Mouse (Mus musculus) hindbrain, embryonic 13.5 days (tissue): ENCODE measurements around the gene Garnl3. TPM values are rescaled to one million over a fixed set of nuclear protein-coding genes. Genes with fewer than 3 reads are reported as not detected.

Experiments used
- polyA plus RNA-seq: library from polyadenylated mRNA; unstranded; fragments of >200 nt; fragmentation: Nextera tagmentation; extraction: Ambion mirVana; gene quantifications from 2 replicates; pipeline ENCODE4 v1.2.1, GENCODE M21; 2015

The Garnl3 gene
- polyA plus RNA-seq, 1 experiment from 2014 or later: 36.6 TPM

Other genes with a start within 250 kb of the Garnl3 start
- gene Rpl12, start 170.1 kb downstream of the Garnl3 start, polyA plus RNA-seq: 92.0 and 108 TPM in 2 replicates
- gene Lrsam1, start 170.0 kb downstream of the Garnl3 start, polyA plus RNA-seq: 19.6 and 26.0 TPM in 2 replicates
- 19.8 and 25.7 TPM in 2 replicates for gene Slc2a8, start 149.6 kb downstream of the Garnl3 start, polyA plus RNA-seq
- 16.9 and 17.9 TPM in 2 replicates for gene Angptl2, start 84.4 kb upstream of the Garnl3 start, polyA plus RNA-seq
- 37.3 and 39.7 TPM in 2 replicates for gene Ralgps1, start 239.8 kb upstream of the Garnl3 start, polyA plus RNA-seq